Mouse (Mus musculus): Measurements from ENCODE around the gene Adamts14. TPM values are rescaled to one million over a fixed set of nuclear protein-coding genes. Genes with fewer than 3 reads are reported as not detected.

Gene Adamts14
- polyA plus RNA-seq, 1 experiment from 2014 or later, result 1.3 TPM

- H3K27ac ChIP-seq (replicated peaks), result no peak overlapping the region
- H3K4me3 ChIP-seq, result no peak overlapping the region
- no peaks in the 10 kb centered on the region for H3K27me3 ChIP-seq (replicated peaks)
- H3K36me3 ChIP-seq, result no peaks in the 10 kb centered on the region
- no peak overlapping the region for H3K9ac ChIP-seq
- peaks cover 5% of the 10 kb centered on the region for H3K4me1 ChIP-seq
- 73% methylated on average over 3 of the region's 3 CpGs for WGBS
- H3K4me2 ChIP-seq, result no peak overlapping the region
- H3K9me3 ChIP-seq, result no peaks in the 10 kb centered on the region
- ATAC-seq (ENCODE audit: extremely low read depth, insufficient number of reproducible peaks, low FRiP score, low TSS enrichment), result no peak
Measured at GRCm38 (mm10) chr10:61158594-61158993, 114.6 kb downstream of the Adamts14 start.

GRCm38 (mm10) chr10:61156453-61156852, 116.8 kb downstream of the Adamts14 start:
- no peaks in the 10 kb centered on the region for H3K36me3 ChIP-seq
- ATAC-seq (ENCODE audit: extremely low read depth, insufficient number of reproducible peaks, low FRiP score, low TSS enrichment), result no peak
- H3K4me2 ChIP-seq, result no peak overlapping the region
- H3K9ac ChIP-seq, result no peak overlapping the region
- no peaks in the 10 kb centered on the region for H3K9me3 ChIP-seq
- H3K4me3 ChIP-seq, result no peak overlapping the region
- H3K27me3 ChIP-seq (replicated peaks), result no peaks in the 10 kb centered on the region
- H3K4me1 ChIP-seq, result peaks cover 12% of the 10 kb centered on the region
- H3K27ac ChIP-seq (replicated peaks), result no peak overlapping the region
- 81% methylated on average over 2 of the region's 2 CpGs for WGBS

GRCm38 (mm10) chr10:61155611-61156010, 117.6 kb downstream of the Adamts14 start:
- H3K9me3 ChIP-seq, result no peaks in the 10 kb centered on the region
- whole genome bisulfite sequencing, result 67% methylated on average over 3 of the region's 3 CpGs
- no peaks in the 10 kb centered on the region for H3K27me3 ChIP-seq (replicated peaks)
- no peak overlapping the region for H3K4me2 ChIP-seq
- peaks cover 14% of the 10 kb centered on the region for H3K4me1 ChIP-seq
- H3K9ac ChIP-seq, result no peak overlapping the region
- H3K36me3 ChIP-seq, result no peaks in the 10 kb centered on the region
- H3K4me3 ChIP-seq, result no peak overlapping the region
- ATAC-seq (ENCODE audit: extremely low read depth, insufficient number of reproducible peaks, low FRiP score, low TSS enrichment), result no peak
- H3K27ac ChIP-seq (replicated peaks), result no peak overlapping the region

- ATAC-seq (ENCODE audit: extremely low read depth, insufficient number of reproducible peaks, low FRiP score, low TSS enrichment), result no peak
- Histone ChIP-seq H3K9ac (no peak overlapping the region), H3K27me3 (replicated peaks) (no peaks in the 10 kb centered on the region), H3K9me3 (no peaks in the 10 kb centered on the region), H3K4me3 (no peak overlapping the region), H3K27ac (replicated peaks) (no peak overlapping the region), H3K4me2 (no peak overlapping the region), H3K4me1 (peaks cover 22% of the 10 kb centered on the region), H3K36me3 (no peaks in the 10 kb centered on the region)
Measured at GRCm38 (mm10) chr10:61152131-61152530, 121.1 kb downstream of the Adamts14 start.

GRCm38 (mm10) chr10:61150616-61151015, 122.6 kb downstream of the Adamts14 start:
- Histone ChIP-seq H3K9me3 (no peaks in the 10 kb centered on the region), H3K27me3 (replicated peaks) (no peaks in the 10 kb centered on the region), H3K9ac (no peak overlapping the region), H3K4me2 (no peak overlapping the region), H3K36me3 (no peaks in the 10 kb centered on the region), H3K27ac (replicated peaks) (peak overlapping the region; percentile 36; the same call in 1 of the 2 replicates), H3K4me1 (peaks cover 25% of the 10 kb centered on the region), H3K4me3 (no peak overlapping the region)
- WGBS, result 27% methylated on average over 6 of the region's 6 CpGs
- ATAC-seq (ENCODE audit: extremely low read depth, insufficient number of reproducible peaks, low FRiP score, low TSS enrichment), result no peak

GRCm38 (mm10) chr10:61149476-61149875, 123.8 kb downstream of the Adamts14 start:
- ATAC-seq (ENCODE audit: extremely low read depth, insufficient number of reproducible peaks, low FRiP score, low TSS enrichment), result no peak
- Histone ChIP-seq H3K4me2 (no peak overlapping the region), H3K4me1 (peaks cover 31% of the 10 kb centered on the region), H3K4me3 (no peak overlapping the region), H3K9ac (no peak overlapping the region), H3K27ac (replicated peaks) (no peak overlapping the region), H3K9me3 (no peaks in the 10 kb centered on the region), H3K27me3 (replicated peaks) (no peaks in the 10 kb centered on the region), H3K36me3 (no peaks in the 10 kb centered on the region)
- 38% methylated on average over 3 of the region's 3 CpGs for WGBS

- H3K27me3 ChIP-seq (replicated peaks), result no peaks in the 10 kb centered on the region
- peak within 1 kb of the TSS; percentile 90 for H3K4me3 ChIP-seq
- H3K27ac ChIP-seq (replicated peaks), result peak within 1 kb of the TSS; percentile 96
- peaks cover 21% of the 10 kb centered on the region for H3K4me1 ChIP-seq
- H3K4me2 ChIP-seq, result peak within 1 kb of the TSS; percentile 99
- peak within 1 kb of the TSS; percentile 98 for H3K9ac ChIP-seq
- peak; percentile 79 for ATAC-seq (ENCODE audit: extremely low read depth, insufficient number of reproducible peaks, low FRiP score, low TSS enrichment)
- no peaks in the 10 kb centered on the region for H3K9me3 ChIP-seq
- WGBS, result under 1% methylated on average over 82 of the region's 82 CpGs
- peaks cover 5% of the 10 kb centered on the region; the same call in 1 of the 2 replicates for H3K36me3 ChIP-seq
Measured at GRCm38 (mm10) chr10:61147157-61148040, 125.8 kb downstream of the Adamts14 start, which contains the start of gene Sgpl1. TSS of gene Sgpl1 (minus strand) at chr10:61147703.

Other genes with a start within 250 kb of the Adamts14 start
- 70.7 and 73.7 TPM in 2 replicates for gene Pcbd1, start 184.1 kb downstream of the Adamts14 start, polyA plus RNA-seq (2015; fragmentation: Nextera tagmentation; extraction: Ambion mirVana)
- 26.7 and 29.1 TPM in 2 replicates for gene Sgpl1, start 125.7 kb downstream of the Adamts14 start, polyA plus RNA-seq (2015; fragmentation: Nextera tagmentation; extraction: Ambion mirVana)
- gene Tbata, start 101.5 kb downstream of the Adamts14 start, polyA plus RNA-seq (2015; fragmentation: Nextera tagmentation; extraction: Ambion mirVana), result not detected in 2 replicates
- gene Prf1, start 24.4 kb upstream of the Adamts14 start, polyA plus RNA-seq (2015; fragmentation: Nextera tagmentation; extraction: Ambion mirVana), result 0.08 TPM in 1 of 2 replicates, not detected in the other
- gene Pald1, start 110.1 kb upstream of the Adamts14 start, polyA plus RNA-seq (2015; fragmentation: Nextera tagmentation; extraction: Ambion mirVana), result 25.9 and 26.6 TPM in 2 replicates
- 0.09 TPM in 1 of 2 replicates, not detected in the other for gene Nodal, start 144.5 kb upstream of the Adamts14 start, polyA plus RNA-seq (2015; fragmentation: Nextera tagmentation; extraction: Ambion mirVana)
- 50.8 and 57.1 TPM in 2 replicates for gene Eif4ebp2, start 179.2 kb upstream of the Adamts14 start, polyA plus RNA-seq (2015; fragmentation: Nextera tagmentation; extraction: Ambion mirVana)
- 12.1 and 13.2 TPM in 2 replicates for gene Lrrc20, start 202.4 kb upstream of the Adamts14 start, polyA plus RNA-seq (2015; fragmentation: Nextera tagmentation; extraction: Ambion mirVana)

Measured in heart, embryonic 13.5 days (tissue).